Mouse (Mus musculus) cerebellum, adult 2 months (tissue): ENCODE results near the gene Phyhipl. TPM values are rescaled to one million over a fixed set of nuclear protein-coding genes. Genes with fewer than 3 reads are reported as not detected.

Experiments used
- DNase-seq, 2 experiments: peaks; one replicate each; pipeline ENCODE4 v3.0.0; 2021
- H3K27ac ChIP-seq: fragments of 200-500 bp; 2 replicates; pipeline ENCODE4 v1.5.1; 2012; ENCODE audit warnings: low read length, control low read depth, inconsistent platforms; ENCODE audit not compliant: insufficient read depth
- H3K27me3 ChIP-seq: fragments of 200-500 bp; 2 replicates; pipeline ENCODE4 v1.6.1; 2012; ENCODE audit warnings: inconsistent platforms, mild to moderate bottlenecking, low read length, moderate library complexity; ENCODE audit not compliant: control insufficient read depth, insufficient read depth
- H3K4me1 ChIP-seq: fragments of 200-500 bp; 2 replicates; pipeline ENCODE4 v1.6.1; 2011; ENCODE audit warnings: low read length; ENCODE audit not compliant: control insufficient read depth, insufficient read depth
- H3K4me3 ChIP-seq: fragments of 200-500 bp; replicated peaks from 2 replicates; pipeline ENCODE3; 2011; ENCODE audit warnings: mild to moderate bottlenecking, low read depth, low read length, control low read depth; ENCODE audit not compliant: insufficient read depth
- CTCF ChIP-seq: fragments of 200-500 bp; IDR thresholded peaks from 2 replicates; pipeline ENCODE4 v1.5.1; 2011; ENCODE audit warnings: low read depth, mild to moderate bottlenecking, control low read depth, low read length, moderate library complexity, borderline replicate concordance; ENCODE audit not compliant: insufficient read depth
- POLR2A ChIP-seq: fragments of 200-500 bp; IDR thresholded peaks from 2 replicates; pipeline ENCODE4 v1.6.1; 2011; ENCODE audit warnings: low read length, control low read depth, borderline replicate concordance; ENCODE audit not compliant: insufficient read depth
- WGBS: fragments of 180-500 bp; shearing (Covaris S2); methylation state at CpG from one replicate; pipeline ENCODE4 v1.1.7; 2018; 5-methylcytosine and 5-hydroxymethylcytosine counted together
- polyA plus RNA-seq: library from polyadenylated mRNA; depleted of rRNA; stranded (reverse); fragments of >200 nt; gene quantifications from 2 replicates; pipeline ENCODE4 v1.2.3, GENCODE M21; 2012

Phyhipl gene
- polyA plus RNA-seq, 1 experiment = 224 TPM

DNA sequence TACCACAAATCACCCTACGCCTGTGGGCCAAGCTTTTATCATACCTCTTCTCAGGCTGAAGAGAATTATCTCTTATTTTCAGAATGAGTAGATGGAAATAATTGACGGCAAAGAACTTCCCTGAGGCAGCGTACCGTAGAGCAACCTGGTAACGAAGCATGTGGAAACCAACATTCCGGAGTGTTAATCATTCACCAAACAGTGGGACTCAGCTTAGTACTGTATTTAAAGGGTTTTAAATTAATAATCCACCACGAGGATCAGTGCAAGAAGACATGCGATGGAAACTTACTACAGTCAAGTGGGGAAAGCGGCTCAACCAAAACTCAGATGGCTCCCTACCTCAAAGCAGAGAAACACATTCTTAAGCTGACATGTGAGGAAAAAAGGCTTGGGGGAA is 12.6 kb downstream of the Phyhipl start:
- H3K27me3 ChIP-seq = no peaks in the 10 kb centered on the region
- no peak for TF ChIP-seq POLR2A
- no peak for TF ChIP-seq CTCF
- no peak overlapping the region for H3K27ac ChIP-seq
- no peaks in the 10 kb centered on the region for H3K4me1 ChIP-seq
- 92% methylated on average over 9 of the region's 9 CpGs for WGBS
- no peak overlapping the region for H3K4me3 ChIP-seq
- DNase-seq = no peak

DNA sequence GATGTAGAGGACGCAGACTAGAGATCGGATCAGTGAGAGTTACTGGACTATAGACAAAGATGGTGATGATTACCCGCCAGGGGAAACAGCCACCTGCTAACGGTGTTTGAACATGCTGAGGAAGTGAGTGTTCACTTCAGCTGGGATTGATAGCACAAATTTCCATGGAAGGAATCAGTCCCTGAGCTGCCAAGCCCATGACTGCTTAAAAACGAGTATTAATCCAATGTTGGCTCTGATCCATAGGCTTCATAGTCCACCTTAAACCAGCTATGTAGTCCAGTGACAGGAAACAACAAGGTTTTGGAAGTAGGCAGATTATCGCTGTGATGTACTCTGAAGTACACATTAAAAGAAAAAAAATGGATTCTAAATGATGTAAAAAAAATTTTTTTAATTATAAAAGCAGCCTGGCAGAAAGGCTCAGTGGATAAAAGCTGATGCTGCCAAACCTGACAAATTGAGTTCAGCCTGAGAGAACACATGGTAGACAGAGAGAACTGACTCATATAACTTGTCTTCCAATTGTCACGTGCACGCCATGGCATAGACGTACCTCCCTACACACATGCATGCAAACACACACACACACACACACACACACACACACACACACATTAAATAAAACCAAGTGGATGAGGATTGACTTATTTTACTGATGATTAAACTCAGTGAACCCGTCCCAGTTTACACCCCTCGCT is 14.7 kb downstream of the Phyhipl start:
- no peak overlapping the region for H3K27ac ChIP-seq
- H3K4me1 ChIP-seq = no peaks in the 10 kb centered on the region
- no peaks in the 10 kb centered on the region for H3K27me3 ChIP-seq
- DNase-seq = no peak
- H3K4me3 ChIP-seq = no peak overlapping the region
- 31% methylated on average over 11 of the region's 11 CpGs for WGBS
- TF ChIP-seq POLR2A (no peak), CTCF (no peak)

DNA sequence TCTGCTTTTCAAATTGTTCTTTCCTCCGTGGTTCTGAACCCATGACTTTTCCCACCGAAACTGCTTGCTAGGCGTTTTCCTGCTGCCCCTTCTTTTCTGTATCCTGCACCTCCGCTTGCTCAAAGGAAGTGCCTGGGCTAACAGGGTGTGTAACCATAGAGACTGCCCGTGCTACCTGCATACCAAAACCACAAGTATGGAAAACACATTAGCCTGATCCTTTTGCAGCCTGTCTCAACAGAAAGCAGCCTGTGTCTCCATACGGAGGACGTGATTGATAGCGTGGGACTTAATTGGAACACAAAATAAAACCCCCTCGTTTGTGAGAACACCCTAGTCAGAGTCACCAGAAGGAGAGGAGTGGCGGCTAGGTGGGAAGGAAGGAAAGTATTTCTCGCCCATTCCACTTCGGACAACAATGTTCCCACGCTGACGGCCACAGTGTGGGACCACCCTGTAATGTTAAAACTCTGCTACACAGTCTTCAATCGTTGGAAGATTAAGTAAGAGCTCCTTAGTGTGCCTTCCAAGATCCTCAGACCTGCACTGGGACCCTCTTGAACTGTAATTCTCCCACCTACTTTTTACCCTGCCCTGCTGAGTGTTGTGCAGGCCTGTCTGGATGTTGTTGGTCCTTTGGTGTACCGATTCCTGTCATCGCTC is 15.6 kb downstream of the Phyhipl start:
- no peak for TF ChIP-seq CTCF
- no peak for TF ChIP-seq POLR2A
- Histone ChIP-seq H3K4me1 (no peaks in the 10 kb centered on the region), H3K27ac (no peak overlapping the region), H3K27me3 (no peaks in the 10 kb centered on the region), H3K4me3 (no peak overlapping the region)
- DNase-seq = no peak
- WGBS = 71% methylated on average over 17 of the region's 17 CpGs

DNA sequence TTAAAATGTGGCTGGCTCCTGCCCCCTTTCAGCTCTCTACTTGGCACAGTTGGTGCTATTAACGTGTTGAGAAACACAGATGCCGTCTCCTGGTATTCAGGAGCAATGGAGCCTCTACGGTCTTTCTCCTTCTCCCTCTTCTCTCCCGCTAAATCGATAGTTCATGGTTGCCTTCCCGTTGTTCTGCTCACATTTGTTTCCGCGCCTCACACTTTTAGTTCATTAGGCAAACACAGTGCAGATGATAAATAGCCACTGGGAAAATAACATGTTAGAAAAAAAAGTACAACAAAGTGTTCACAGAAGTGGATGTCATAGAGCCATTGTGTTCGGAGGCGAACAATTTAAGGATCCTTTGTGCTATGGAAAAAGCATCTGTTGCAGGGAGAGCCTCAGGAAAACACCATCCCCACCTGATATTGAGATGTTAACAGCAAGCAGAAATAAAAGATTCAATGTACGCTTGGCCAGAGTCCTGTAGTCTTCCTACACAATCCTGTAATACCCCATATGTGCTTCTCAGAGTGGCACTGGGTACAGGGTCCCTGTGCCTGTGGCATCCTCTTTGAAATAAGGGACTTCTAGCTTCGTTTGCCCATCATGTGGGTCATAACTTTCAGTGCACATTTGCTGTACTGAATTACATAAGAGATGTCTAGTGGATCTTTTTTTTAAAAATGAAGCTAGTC is 18.0 kb downstream of the Phyhipl start:
- 30% methylated on average over 12 of the region's 12 CpGs for WGBS
- no peak for DNase-seq
- Histone ChIP-seq H3K4me3 (no peak overlapping the region), H3K27me3 (no peaks in the 10 kb centered on the region), H3K4me1 (no peaks in the 10 kb centered on the region), H3K27ac (no peak overlapping the region)
- TF ChIP-seq CTCF = no peak
- no peak for TF ChIP-seq POLR2A

DNA sequence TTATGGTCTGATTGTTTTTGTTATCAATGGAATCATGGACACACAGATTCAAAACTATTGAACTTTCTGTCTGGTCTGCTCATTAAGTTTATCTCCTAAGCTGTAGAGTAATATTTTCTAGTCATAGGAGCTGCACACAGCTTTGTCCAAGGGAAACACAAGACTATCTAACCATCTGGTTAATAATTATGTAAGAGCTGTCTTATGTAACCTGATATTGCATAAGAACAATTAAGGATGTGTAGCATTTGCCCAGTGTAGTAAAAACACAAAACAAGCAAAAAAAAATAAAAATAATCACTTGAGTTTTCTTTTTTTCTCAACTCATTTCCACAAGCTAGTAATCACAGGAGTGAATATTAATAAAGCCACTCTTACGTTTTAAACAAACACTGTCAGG is 20.5 kb downstream of the Phyhipl start:
- no peak overlapping the region for H3K27ac ChIP-seq
- H3K4me1 ChIP-seq = no peaks in the 10 kb centered on the region
- 89% methylated on average over 1 of the region's 1 CpGs for WGBS
- TF ChIP-seq POLR2A = no peak
- no peak for TF ChIP-seq CTCF
- no peak overlapping the region for H3K4me3 ChIP-seq
- no peak for DNase-seq
- H3K27me3 ChIP-seq = no peaks in the 10 kb centered on the region

DNA sequence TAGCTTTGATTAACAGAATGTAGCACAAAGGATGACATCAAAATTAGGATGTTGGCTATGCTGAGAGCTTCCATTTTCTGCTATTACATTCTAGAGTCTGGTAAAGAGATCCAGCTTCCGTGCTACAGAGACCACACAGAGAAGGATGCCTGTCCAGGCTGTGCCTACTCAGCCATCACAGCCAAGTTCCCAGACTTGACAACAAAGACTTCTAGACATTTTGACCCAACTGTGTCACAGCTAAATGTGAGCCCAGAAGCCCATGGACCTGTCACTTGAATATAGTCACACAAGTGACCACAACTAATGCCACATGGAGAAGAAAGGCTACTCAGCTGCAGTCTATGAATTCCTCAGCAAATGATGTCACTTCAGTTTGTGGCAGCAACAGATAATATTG is 24.6 kb downstream of the Phyhipl start:
- TF ChIP-seq POLR2A (no peak), CTCF (no peak)
- Histone ChIP-seq H3K4me1 (no peaks in the 10 kb centered on the region), H3K27me3 (no peaks in the 10 kb centered on the region), H3K4me3 (no peak overlapping the region), H3K27ac (no peak overlapping the region)
- DNase-seq = no peak
- 50% methylated on average over 1 of the region's 1 CpGs for WGBS

DNA sequence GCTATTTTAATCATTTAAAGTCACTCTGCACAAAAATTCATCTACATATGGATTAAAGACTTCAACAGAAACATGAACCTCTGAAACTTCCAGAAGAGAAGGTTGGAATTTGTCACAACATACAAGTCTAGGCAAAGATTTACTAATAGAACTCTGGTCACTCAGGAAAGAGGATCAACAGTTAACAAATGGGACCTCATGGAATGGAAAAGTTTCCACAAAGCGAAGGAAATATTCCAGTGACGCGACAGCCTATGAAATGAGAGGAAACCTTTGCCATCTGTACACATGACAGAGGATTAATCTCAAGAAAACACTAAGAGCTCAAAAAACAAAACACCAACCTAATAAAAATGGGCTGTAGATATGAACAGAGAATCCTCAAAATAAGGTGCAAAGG is 32.3 kb downstream of the Phyhipl start:
- Histone ChIP-seq H3K27me3 (no peaks in the 10 kb centered on the region), H3K4me1 (no peaks in the 10 kb centered on the region), H3K4me3 (no peak overlapping the region), H3K27ac (no peak overlapping the region)
- 99% methylated on average over 3 of the region's 3 CpGs for WGBS
- DNase-seq = no peak
- TF ChIP-seq POLR2A = no peak
- TF ChIP-seq CTCF = no peak
